Mouse (Mus musculus): ENCODE data around the gene Smc3. TPM values are rescaled to one million over a fixed set of nuclear protein-coding genes. Genes with fewer than 3 reads are reported as not detected.
"Not testable (repeated sequence)": the region's sequence is repeated elsewhere in the genome, so short reads cannot be mapped to it uniquely, and the experiment has no call there.

Smc3 gene
- total RNA-seq, 2 experiments from 2014 or later, result 49.2 to 80.2 TPM

DNA sequence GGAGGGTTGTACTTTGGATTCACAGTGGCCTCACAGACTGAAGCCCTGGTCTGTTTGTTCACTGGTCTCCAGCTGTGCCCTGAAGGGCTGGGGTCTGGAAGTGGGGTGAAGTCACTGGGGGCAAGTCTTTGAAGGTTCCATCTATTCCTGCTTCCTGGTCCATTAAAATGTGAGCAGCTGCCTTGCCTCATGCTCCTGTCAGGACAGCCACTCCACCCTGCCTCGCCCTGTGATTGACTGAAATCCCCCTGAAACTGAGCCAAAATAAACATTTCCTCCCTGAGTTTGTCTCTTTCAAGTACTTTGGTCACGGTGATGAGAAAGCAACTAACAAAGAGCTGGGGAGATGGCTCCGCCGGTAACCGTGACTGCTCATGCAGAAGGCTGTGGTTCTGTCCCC lies 49.6 kb downstream of the Smc3 start:
- no peak for ATAC-seq (replicated peaks; ENCODE audit: low FRiP score, poor library complexity, severe bottlenecking)

- ATAC-seq (replicated peaks; ENCODE audit: low FRiP score, poor library complexity, severe bottlenecking), result no peak
Measured at GRCm38 (mm10) chr19:53650921-53651320, 50.7 kb downstream of the Smc3 start.

- ATAC-seq (replicated peaks; ENCODE audit: low FRiP score, poor library complexity, severe bottlenecking), result no peak
Measured at GRCm38 (mm10) chr19:53652267-53652666, 52.1 kb downstream of the Smc3 start.

DNA sequence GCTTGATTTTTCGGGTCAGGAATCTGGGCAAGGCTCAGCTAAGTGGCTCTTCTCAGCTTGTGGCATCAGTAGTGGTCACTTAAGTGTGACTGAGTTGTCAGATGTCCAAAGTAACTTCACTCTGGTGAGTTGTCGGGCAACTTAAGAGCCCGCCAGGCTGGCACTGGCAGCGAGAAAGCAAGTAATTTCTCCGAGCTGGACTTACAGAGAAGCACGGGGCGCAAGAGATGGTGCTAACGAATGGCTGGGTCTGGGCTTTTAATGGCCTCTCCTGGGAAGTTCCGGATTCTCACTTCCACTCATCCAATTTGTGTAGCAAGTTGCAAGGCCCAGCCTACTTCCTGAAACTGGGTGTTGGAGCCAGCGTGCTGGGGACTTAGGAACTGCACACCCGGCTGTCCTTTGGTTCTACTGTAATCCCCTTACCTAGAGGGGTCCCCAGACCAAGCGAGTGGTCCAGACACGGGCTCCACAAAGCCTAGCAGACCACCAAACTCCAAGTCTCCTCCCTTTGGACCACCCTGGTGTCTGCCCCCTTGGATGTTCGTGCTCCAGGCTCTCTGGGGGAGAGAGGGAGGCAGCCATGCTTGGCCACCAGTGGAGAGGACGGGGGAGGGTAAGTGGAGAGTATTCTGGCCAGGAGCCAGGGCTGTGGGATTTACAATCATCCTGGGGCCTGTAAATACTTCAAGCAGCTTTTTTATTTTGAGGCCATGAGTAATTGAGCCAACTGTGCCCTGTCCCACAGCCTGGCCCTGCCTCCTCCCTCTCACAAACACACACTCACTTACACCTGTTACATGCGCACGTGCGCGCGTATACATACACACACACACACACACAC lies 53.6 kb downstream of the Smc3 start:
- ATAC-seq (replicated peaks; ENCODE audit: low FRiP score, poor library complexity, severe bottlenecking), result no peak

DNA sequence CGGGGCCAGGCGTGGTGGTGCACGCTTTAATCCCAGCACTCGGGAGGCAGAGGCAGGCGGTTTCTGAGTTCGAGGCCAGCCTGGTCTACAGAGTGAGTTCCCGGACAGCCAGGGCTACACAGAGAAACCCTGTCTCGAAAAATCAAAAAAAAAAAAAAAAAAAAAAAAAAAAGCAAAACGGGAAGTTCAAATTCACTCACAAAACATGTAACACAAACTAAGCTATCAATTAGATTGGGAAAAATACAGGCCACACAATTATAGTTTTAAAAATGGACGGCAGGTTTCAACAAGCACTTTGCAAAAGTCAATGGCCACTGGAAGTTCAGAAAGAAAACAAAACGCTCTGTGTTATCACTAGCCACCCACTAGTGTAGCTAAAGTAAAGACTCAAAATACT lies 56.2 kb downstream of the Smc3 start:
- not testable (repeated sequence) for ATAC-seq (replicated peaks; ENCODE audit: low FRiP score, poor library complexity, severe bottlenecking)

GRCm38 (mm10) chr19:53657437-53657836 lies 57.2 kb downstream of the Smc3 start:
- no peak for ATAC-seq (replicated peaks; ENCODE audit: low FRiP score, poor library complexity, severe bottlenecking)

DNA sequence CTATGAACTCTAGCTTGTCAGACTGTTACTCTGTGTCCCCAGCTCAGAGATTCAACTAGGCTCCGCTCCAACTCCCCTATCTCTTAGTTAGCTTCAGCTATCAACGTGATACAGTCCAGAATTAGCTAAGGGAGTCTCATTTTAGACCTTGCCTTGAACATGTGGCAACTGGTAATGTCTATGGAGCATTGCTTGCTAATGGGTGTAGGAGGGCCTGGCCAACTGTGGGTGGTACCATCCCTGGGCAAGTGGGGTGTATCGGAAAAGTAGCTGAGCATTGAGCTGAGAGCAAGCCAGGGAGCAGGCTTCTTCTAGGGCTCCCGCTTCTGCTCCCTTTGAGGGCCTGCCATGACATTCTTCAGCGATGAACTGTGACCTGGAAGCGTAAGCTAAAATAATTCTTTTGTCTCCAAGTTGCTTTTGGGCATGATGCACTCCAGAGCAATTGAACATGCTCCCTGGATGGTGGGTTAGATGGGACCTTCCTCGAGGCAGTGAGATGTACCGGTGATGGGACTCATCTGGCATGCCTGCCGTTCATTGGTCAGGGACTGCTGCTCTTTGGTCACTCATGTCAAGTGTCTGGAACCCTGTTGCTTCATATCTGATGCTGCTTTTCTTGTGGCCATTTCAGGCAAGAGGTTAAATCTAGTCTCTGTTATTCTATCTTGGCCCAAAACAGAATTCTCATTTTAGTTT lies 60.7 kb downstream of the Smc3 start:
- no peak for ATAC-seq (replicated peaks; ENCODE audit: low FRiP score, poor library complexity, severe bottlenecking)

DNA sequence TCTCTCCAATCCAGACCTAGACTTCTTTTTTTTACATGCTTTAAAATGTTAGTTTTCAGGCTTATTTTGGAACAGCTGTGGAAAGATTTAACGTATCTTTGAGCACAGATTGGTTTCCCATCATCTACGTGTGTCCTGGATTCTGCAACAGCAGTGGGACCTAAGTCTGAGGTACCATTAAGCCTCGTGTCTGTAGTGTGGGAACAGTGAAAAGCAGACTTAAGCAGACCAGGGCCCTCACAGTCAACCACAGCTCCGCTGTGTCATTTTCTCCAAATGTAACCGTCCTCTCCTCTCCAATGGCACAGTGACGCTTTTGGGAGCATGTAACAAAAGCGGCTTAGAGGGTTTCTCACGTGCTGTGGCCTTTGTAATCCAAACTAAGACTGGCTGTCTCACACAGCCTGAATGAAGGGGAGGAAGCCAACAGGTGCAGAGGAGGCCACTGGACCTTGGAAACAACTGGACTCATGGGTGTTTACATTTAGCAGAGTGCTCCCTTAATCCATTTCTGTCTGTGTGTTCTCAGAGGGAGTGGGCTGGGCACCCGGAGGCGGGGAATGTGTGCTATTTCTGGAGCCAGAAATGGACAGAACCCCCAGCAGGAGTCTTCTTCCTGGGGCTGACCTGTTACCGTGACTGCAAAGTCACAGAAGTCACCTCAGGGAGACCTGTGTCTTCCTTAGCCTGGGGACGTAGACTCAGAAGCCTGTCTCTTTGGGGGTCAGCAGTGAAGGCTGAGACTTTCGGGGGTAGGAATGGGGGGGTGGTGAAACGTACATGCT lies 61.9 kb downstream of the Smc3 start:
- ATAC-seq (replicated peaks; ENCODE audit: low FRiP score, poor library complexity, severe bottlenecking), result no peak

- no peak for ATAC-seq (replicated peaks; ENCODE audit: low FRiP score, poor library complexity, severe bottlenecking)
Measured at GRCm38 (mm10) chr19:53664831-53665230, 64.6 kb downstream of the Smc3 start.

GRCm38 (mm10) chr19:53665391-53665790 lies 65.2 kb downstream of the Smc3 start:
- ATAC-seq (replicated peaks; ENCODE audit: low FRiP score, poor library complexity, severe bottlenecking), result no peak

- no peak for ATAC-seq (replicated peaks; ENCODE audit: low FRiP score, poor library complexity, severe bottlenecking)
Measured at GRCm38 (mm10) chr19:53666708-53667107, 66.5 kb downstream of the Smc3 start.

- ATAC-seq (replicated peaks; ENCODE audit: low FRiP score, poor library complexity, severe bottlenecking), result no peak
Measured at GRCm38 (mm10) chr19:53668821-53669220, 68.6 kb downstream of the Smc3 start.

DNA sequence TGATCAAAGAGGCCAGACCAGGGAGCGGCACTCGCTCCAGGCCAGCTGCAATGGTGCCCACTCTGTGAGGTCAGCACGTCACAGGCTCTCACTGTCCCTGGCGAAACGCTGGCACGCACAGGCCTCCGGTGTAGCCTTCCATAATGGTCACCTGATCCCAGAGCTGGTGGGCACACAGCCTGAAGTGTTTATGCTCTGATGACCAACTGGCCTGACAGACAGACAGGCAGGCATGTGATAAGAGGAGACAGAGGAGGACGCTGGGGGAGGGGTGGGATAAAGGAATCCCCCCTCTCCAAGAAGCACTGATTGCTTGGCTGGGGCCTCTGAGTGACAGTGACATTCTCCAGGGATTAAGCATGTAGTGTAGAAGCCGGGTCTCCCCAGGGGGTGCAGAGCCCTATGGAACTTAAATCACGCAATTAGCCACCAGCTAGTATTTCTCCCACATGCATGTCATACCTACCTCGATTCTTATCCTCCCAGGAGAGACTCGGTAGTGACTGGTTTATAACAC lies 70.5 kb downstream of the Smc3 start:
- no peak for ATAC-seq (replicated peaks; ENCODE audit: low FRiP score, poor library complexity, severe bottlenecking)

DNA sequence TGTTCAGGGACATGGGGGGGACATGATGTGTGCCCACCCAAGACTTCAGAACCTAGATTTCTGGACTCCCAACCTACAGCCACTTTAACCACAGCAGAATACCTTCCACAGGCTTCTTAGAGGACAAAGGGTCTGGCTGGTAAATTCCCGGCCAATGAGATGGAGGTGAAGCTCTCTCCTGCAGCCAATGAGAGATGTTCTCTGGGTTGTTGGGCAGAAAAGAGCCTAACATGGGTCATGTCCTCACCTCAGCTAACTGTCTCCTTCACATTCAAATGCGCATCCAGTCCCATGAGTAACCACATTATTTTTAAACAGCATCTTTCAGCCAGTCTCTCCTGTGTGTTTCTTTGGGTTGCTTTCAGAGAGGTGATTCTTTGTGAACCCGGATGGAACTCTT lies 71.2 kb downstream of the Smc3 start:
- no peak for ATAC-seq (replicated peaks; ENCODE audit: low FRiP score, poor library complexity, severe bottlenecking)

DNA sequence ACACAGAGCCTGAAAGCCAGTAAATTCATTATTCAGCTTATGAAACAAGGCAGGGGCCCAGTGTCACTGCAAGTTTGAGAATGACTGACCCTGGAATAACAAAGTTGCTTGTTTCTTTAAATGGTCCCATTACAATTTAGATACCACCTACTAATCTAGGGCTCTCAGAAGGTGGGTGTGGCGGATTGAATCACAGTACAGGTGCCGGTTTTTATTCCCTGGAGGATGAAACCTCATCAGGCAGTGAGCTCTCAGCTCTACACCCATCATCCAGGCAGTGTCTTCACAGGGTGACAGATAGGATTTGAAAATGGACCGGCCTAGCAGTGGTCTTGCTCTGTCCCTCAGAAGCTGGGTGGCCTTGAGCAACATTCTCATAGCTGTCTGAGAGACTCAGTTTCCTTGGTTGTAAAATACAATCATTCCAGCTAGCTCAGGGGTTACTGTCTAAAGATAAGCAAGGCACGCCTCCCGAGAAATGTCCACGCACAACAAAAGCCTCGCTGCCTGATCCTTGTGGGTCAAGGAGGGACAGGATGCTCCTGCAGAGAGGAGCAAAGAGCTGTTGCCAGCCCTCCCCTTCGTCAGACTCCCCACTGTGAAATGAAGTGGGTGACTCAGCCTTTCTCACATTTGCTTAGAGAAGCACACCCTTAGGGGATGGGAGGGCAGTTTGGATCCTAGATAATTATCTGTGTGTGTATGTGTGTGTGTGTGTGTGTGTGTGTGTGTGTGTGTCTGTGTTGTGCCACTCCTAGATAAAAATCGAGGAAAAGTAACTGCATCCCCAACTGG lies 74.1 kb downstream of the Smc3 start:
- no peak for ATAC-seq (replicated peaks; ENCODE audit: low FRiP score, poor library complexity, severe bottlenecking)

DNA sequence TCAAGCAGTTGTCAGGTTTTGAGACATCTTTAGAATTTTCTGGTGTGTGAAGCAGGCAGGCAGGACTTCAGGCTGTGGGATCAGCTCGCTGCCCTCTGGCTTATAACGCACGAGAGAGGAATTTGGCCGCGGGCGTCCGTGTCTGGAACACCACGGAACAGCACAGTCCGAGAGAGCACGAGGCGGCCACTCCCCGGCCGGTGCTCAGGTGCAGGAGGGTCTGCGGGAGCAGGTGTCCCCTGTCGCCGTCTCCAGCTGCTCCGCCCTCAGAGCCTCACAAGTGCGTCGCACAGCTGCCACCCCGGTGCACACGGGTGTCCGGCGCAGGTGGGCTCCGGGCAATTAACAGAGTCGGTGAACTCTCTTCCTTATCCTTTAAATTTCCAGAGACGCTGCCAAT lies 76.0 kb downstream of the Smc3 start:
- ATAC-seq (replicated peaks; ENCODE audit: low FRiP score, poor library complexity, severe bottlenecking), result no peak

DNA sequence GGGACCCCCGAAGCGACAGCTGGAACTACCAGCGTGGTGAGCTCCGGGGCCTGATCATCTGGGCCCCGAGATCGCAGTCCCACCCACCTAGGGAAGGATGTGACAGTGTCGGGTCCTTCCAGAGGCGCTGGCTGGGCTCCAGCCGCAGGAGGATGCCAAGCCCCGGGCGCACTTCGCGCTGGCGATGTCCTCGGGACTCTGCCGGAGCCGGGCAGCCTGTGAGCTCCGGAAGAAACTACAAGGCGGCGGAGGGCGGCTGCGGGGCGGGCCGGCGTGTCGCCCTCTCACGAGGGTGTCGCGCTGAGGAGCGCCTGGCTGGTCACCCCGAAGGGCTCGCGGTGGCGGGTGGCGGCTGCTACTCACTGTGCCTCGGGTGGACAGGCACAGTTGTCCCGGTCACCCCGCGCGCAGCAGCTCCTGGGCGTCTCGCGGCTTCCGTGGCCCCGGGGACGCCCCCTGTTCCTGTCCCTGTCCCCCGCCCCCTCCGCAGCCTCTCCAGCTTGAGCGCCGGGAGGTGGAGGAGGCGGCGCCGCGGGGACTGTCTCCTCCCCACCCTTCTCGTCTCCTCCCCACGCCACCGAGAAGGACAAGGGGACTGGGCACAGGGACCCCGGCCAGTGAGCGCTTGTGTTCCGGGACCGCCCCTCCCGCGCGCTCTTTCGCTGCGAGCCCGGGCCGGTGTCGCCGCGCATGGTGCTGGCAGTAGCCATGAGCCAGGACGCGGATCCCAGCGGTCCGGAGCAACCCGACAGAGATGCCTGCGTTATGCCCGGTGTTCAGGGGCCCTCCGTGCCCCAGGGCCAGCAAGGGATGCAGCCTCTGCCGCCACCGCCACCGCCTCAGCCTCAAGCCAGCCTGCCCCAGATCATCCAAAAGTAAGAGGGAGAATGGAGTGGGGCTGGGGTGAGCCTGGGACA lies 76.8 kb downstream of the Smc3 start, which contains the start of gene Rbm20:
Rbm20 (plus strand) TSS at position 589 of the 917 bp plus-strand sequence.
- no peak for ATAC-seq (replicated peaks; ENCODE audit: low FRiP score, poor library complexity, severe bottlenecking)

DNA sequence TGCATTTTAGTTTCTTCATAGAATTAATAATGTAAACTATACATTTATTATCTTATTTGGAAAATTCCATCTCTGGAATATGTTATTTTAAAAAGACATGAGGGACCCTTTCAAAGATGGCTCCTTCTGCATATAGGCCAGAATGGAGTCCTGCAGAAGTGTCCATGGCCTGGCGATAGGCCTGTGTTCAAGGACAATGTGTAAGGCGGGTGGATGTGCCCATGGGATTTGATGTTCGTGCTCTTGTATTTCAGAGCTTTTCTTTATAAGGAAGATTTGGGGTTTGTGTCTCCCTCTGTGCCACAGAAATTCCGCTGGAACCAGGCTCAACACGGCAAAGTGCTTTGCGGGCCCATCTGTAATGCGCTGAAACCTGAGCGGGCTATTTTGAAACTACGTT lies 79.0 kb downstream of the Smc3 start:
- no peak for ATAC-seq (replicated peaks; ENCODE audit: low FRiP score, poor library complexity, severe bottlenecking)
